Mouse (Mus musculus): ENCODE measurements around the gene Cnot1.

The Cnot1 gene

DNA sequence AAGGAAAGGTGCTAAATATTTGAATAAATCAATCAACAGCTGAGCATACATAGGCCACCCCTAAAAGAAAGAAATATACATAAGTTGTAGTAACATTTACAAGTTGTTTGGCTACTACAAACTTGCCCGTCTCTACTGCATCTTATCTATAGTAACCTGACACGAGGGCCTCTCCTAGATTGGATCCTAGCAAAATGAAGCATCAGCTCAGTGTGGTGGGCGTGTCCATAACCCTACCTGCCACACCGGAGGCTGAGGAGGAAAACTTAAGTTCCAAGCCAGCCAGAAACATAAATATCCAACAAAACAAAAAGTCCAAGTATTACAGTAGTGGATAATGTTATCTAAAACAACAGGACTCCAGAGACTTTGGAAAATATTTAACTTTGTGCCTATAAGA lies 79.6 kb downstream of the Cnot1 start:
- DNase-seq (ENCODE audit: low read depth), result no peak

- peak; percentile 28 for DNase-seq (ENCODE audit: low read depth)
These were observed 90.5 kb downstream of the Cnot1 start for GRCm38 (mm10) chr8:95716546-95717335.

DNA sequence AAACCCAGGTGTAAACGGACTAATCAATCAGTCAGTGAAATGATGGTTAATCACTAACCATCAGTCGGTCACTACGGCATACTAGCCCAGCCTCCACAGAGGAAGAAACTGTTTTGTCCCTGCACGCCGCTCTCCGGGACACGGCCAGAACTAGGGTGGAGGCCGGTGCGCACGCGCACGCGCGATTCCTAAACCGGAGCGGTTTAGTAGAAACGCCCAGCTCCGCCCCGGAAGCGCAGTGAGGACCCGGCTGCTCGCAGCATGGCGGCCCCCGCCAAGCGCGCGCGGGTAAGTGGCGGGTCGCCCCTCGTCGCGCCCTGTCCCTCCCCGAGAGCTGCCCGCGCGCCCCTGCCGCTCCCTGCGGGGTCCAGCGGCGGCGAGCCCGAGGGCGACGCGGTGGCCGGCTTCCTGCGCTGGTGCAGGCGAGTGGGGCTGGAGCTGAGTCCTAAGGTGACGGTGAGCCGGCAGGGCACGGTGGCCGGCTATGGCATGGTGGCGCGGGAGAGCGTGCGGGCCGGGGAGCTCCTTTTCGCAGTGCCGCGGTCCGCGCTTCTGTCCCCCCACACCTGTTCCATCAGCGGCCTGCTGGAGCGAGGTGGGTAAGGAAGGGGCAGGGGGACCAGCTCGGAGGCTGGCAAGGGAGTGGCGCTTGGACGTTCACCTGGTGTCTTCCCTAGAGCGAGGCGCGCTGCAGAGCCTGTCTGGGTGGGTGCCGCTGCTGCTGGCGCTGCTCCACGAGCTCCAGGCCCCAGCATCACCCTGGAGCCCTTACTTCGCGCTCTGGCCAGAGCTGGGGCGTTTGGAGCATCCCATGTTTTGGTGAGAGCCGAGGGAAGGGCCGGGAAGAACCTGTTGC lies 91.4 kb downstream of the Cnot1 start, which contains the start of gene Setd6:
Gene Setd6, plus strand, starts transcription at position 206 of the 856 bp plus-strand sequence.
- peak; percentile 91 for DNase-seq (ENCODE audit: low read depth)

DNA sequence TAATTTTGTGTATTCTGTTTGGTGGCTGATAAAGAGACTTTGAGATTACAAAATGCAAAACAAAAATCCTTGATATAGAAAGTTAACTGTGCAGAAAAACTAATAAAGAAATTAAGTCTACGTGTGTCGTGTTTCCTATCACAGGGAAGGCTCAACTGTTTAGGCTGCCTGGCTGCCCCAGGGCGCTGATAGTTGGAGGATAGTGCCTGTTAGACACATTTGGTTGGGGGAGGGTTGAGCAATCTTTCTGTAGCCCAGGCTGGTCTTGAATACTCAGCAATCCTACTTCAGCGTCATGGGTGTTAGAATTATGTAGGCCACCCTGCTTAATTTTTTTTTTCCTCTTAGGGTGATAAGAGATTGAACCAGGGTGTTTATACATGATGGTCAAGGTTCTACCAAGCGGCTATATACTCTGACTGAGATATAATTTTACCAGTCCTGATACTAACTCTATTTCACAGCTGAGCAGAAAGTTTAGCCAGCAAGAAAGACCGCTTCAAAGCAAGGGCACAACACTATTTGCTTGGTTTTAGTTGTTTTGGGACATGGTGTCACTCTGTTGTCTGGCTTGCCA lies 92.3 kb downstream of the Cnot1 start:
- DNase-seq (ENCODE audit: low read depth), result peak; percentile 13

DNA sequence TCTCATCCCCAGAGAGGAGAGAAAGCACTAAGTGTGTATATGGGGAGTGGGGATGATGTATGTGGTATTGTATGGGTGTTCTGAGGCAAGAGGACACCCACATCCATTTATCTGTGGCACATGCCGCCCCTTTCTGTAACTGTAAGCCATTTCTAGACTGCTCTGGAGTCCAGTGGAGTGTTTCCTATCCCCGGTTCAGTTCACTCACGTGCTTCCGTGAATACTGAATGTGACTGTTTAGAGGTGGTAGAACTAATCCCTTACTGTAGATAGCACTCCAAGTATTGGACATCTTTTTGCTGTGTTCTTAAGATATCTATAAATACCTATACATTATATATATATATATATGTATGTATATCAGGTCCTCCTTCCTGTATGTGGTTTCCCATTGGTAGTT lies 92.9 kb downstream of the Cnot1 start:
- DNase-seq (ENCODE audit: low read depth), result no peak

- DNase-seq (ENCODE audit: low read depth), result peak; percentile 90
These were observed 93.9 kb downstream of the Cnot1 start for GRCm38 (mm10) chr8:95713100-95714010.

GRCm38 (mm10) chr8:95712395-95712794 lies 94.9 kb downstream of the Cnot1 start:
- no peak for DNase-seq (ENCODE audit: low read depth)

DNA sequence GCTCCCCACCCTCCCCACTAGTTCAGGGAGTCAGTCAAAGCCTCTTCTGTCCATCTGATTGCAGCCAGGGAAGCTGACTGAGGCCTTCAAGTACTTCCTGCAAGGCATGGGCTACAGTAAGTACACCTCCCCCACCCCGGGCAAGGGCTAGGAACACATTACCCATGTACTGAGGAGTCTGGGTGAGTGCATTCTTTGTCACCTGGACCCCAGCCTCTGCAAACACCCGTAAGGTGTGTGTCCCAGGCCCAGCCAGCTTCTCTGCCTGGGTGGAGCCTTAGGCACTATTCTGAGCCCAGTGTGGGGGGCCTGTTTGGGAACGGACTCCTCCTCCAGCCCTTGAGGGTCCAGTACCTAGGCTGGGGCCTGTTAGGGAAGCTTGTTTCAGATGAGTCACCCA lies 96.2 kb downstream of the Cnot1 start:
- no peak for DNase-seq (ENCODE audit: low read depth)

GRCm38 (mm10) chr8:95709579-95709978 lies 97.7 kb downstream of the Cnot1 start:
- DNase-seq (ENCODE audit: low read depth), result no peak

DNA sequence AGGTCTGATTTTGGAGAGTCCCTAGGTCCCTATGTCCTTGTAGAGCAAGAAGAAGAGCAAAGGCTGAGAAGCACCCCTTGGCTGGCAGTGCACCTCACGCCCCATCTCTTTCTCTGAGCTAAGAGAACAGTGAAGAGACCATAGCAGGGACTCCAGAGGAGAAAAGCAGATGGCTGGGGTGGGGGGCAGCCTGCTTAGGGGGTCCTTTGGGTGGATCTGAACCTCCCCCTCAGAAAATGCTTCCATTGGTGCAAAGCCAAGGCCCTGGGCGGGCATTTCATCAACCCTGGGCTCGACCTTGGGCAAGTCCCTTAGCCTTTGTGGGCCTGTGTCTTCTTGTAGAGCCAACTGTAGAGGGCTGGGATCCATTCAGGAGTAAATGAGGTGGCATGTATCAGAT lies 102.7 kb downstream of the Cnot1 start:
- no peak for DNase-seq (ENCODE audit: low read depth)

GRCm38 (mm10) chr8:95703461-95704260 lies 103.6 kb downstream of the Cnot1 start:
- DNase-seq (ENCODE audit: low read depth), result peak; percentile 40

DNA sequence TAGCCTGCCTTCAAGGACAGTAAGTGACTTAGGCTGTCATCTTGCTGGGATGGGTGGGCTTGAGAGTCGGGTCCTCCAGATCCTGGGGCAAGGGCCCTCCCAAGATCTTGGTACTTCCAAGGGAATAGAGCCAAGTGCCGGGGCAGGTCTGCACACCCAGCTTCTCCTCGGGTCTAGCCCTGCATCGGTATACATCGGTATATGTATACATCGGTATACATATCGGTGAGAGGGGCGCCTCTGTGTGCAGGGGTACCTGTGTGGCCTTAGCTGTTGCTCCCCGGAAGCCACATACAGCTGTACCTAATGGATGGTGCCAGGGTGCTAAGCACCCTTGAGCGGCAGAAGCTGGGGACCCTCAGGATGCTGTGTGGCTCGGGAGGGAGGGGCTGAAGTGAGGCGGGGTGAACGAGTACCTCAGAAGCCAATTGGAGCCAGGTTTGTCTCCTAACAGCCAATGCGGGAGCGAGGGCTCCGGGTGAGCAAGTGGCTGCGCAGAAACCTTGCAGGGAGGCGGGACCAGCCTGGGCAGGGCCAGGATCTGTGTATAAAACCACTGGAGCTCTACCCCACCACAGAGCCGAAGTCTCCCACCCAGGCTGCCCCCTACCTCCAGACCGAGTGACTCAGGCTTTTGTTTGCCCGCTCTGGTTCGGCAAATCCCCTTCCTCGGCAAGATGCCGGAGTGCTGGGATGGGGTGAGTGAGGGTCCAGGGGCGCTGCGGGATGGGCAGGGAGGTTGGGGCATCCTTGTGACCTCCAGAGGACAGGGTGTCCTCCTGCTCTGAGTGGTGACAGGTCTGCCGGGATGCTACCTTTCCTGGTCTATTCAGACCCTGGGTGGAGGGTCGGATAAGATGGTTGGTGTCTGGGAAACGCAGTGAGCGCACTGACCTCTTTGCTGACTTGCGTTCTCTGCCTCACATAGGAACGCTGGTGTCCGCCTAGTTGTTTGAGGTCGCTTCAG lies 104.5 kb downstream of the Cnot1 start:
- DNase-seq (ENCODE audit: low read depth), result peak; percentile 87

DNA sequence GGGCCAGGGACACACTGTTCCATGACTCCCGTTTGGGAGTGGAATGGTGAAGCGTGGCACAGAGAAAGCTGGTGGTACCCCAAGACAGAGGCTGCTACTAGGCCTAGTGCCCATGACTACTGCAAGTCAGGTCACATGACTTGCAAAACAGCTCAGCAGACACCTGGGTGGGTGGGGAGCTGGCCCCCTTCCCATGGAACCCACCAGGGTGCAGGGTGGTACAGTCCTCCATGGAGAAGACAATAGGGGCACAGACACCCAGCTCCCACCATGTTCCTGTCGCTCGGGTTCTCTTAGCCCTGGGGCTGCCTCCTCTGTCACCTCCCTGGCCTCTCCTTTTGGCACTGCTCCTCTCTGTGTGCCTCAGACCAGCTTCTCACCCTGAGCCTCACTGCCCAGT lies 105.5 kb downstream of the Cnot1 start:
- DNase-seq (ENCODE audit: low read depth), result no peak

DNA sequence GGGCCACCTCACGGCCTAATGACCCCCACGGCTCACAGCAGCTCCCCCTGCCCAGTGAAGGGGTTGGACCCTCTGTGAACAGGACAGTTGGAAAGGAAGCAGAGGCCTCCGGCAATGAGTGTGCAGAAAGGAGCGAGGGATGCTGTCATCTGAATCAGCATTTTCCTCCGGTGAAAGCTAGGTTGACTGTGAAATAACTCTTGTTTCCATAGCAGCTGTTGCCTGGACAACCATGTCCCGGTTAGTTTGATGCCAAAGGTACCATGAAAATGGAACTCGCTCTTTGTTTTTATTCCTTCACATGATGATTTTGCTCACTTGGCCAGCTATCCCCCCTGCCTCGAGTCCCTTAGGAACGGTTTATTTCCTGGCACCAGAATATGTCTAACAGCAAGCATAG lies 107.0 kb downstream of the Cnot1 start:
- DNase-seq (ENCODE audit: low read depth), result no peak

GRCm38 (mm10) chr8:95698179-95698578 lies 109.1 kb downstream of the Cnot1 start:
- no peak for DNase-seq (ENCODE audit: low read depth)

- peak; percentile 89 for DNase-seq (ENCODE audit: low read depth)
These were observed 110.1 kb downstream of the Cnot1 start for GRCm38 (mm10) chr8:95697128-95697527.

GRCm38 (mm10) chr8:95696661-95697060 lies 110.6 kb downstream of the Cnot1 start:
- DNase-seq (ENCODE audit: low read depth), result no peak

- DNase-seq (ENCODE audit: low read depth), result no peak
These were observed 112.6 kb downstream of the Cnot1 start for GRCm38 (mm10) chr8:95694631-95695030.

DNA sequence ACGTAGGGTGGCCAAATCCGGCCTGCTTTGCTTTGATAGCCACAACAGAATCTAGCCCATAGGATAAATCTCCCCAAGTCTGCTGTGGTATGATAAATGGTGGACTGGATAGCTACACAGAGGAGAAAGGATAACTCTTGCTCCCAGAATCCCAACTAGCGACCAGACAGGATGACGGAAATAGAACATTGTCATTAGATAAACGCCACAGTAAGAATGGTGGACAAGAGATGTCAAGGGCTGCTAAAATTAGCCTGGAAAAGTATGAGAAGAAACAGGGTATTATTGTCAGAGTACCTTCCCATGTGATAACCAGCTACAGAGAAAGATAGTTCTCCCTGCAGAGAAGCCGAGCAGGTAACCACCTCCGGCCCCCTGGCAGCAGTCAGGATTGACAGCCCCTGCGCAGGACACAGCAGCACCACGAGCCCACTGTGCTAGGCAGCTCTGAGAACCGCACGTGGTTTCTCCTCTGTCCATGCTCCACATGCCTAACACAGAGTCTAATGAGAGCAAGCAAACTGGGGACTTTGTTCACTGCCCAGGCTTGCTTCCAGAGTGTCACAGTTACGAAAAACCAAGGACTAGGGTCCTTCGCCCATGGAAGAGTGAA lies 116.2 kb downstream of the Cnot1 start:
- DNase-seq (ENCODE audit: low read depth), result no peak
